Mouse (Mus musculus): ENCODE data around the gene Padi6. TPM values are rescaled to one million over a fixed set of nuclear protein-coding genes. Genes with fewer than 3 reads are reported as not detected.
A peak's percentile ranks its signal among the peaks of the same experiment; 100 is the strongest.

Padi6 gene
- total RNA-seq (2021) = under 1 TPM; 0.32 to 0.44 TPM

- DNase-seq (ENCODE audit: low spot score in 2 of 2) = no peak
- intact Hi-C loops (cut with DNase I) = no loop called here
These were observed at the start of gene Padi6 for GRCm38 (mm10) chr4:140742543-140742942. Padi6 (minus strand) TSS chr4:140742643.

DNA sequence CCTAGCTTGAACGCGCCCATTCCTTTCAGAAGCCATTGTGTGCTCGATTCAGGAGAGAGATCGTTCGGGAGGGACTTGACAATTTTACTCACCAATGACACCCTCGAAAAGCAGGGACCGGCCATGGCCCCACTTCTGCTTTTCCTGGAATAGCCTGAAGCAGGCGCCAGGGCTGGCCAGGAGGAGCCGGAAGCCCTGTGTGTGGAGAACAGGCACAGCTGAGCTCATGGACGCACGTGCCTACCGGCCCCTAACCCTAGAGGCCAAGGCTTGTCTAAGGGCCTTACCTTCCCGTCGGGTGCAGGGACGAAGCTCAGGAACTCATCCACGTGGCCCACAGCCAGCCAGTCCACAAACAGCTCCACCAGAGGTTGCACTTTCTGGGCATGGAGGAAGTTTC, 48.6 kb upstream of the Padi6 start:
- intact Hi-C loops (cut with DNase I) = no loop called here
- no peak for DNase-seq (ENCODE audit: low spot score in 2 of 2)

GRCm38 (mm10) chr4:140789983-140790382, 47.5 kb upstream of the Padi6 start:
- no peak for DNase-seq (ENCODE audit: low spot score in 2 of 2)
- intact Hi-C loops (cut with DNase I) = no loop called here

- DNase-seq (ENCODE audit: low spot score in 2 of 2) = peak; percentile 9 to 28
- intact Hi-C loops (cut with DNase I) = no loop called here
These were observed 46.5 kb upstream of the Padi6 start for GRCm38 (mm10) chr4:140788983-140789382.

DNA sequence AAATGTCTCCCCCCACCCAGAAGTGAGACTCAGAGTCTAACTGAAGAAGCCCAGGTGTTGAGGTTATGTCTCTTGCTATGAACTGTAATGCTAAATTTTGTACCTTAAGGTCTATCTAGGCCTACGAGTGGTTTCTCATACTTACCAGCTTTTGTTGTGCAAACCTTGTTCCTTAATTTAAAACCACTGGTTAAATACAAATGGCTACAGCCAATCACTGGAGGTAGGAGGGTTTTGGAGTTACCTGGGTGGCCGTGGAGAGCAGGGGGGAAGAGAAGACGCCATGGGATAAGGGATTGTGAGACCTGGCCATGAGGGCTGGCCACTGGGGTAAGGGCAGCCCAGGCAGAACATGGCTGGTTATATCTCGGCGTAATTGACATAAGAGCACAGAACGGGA, 45.8 kb upstream of the Padi6 start:
- DNase-seq (ENCODE audit: low spot score in 2 of 2) = no peak
- intact Hi-C loops (cut with DNase I) = no loop called here

DNA sequence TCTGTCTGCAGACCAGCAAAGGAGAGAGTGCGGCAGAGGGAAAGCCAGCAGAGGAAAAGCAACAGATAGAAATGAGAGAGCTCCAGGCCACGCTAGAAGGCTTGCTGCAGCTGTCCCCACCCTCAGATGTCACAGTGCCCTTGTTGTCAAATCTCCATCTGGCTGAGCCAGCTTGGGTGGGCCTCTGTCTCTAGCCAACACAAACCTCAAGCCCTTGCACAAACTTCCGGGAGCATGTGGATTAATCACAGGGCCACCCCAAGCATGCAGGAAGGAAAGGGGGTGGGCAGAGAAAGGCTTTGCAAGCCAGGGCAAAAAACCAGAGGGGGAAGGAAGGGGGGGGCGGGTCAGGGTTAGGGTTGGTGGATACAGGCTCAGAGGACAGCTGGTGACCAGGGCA, 45.0 kb upstream of the Padi6 start:
- intact Hi-C loops (cut with DNase I) = no loop called here

GRCm38 (mm10) chr4:140785217-140785616, 42.8 kb upstream of the Padi6 start:
- no peak for DNase-seq (ENCODE audit: low spot score in 2 of 2)
- intact Hi-C loops (cut with DNase I) = no loop called here

More for the DNA sequence above, 45.0 kb upstream of the Padi6 start:
- no peak for DNase-seq (ENCODE audit: low spot score in 2 of 2)

DNA sequence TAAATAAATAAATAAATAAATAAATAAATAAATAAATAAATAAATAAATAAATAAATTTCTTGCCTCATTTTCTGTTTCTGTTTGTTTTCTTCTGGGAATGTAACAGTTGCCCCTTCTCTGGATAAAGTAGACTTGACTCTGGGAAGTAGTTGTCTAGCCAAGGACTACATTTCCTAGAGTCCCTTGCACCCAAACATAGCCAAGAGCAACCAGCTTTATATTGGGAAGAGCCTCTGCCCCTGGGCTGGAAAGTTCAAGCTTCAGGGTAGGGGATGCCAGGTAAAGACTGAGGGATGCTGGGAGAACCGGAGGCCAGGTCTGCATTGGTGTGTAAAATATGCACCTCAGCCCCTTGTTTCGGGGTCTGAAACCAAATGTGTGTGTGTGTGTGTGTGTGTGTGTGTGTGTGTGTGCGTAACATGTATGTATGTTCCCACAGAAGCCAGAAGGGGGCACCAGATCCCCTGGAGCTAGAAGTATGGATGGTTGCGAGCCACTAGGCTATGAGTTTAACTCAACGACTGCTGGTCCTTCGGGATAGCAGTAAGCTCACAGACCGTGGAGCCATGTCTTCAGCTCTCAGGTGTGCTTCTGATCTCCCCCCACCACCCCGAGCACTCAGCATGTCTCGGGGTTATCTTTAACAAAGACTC, 42.0 kb upstream of the Padi6 start:
- intact Hi-C loops (cut with DNase I) = no loop called here
- DNase-seq (ENCODE audit: low spot score in 2 of 2) = no peak

DNA sequence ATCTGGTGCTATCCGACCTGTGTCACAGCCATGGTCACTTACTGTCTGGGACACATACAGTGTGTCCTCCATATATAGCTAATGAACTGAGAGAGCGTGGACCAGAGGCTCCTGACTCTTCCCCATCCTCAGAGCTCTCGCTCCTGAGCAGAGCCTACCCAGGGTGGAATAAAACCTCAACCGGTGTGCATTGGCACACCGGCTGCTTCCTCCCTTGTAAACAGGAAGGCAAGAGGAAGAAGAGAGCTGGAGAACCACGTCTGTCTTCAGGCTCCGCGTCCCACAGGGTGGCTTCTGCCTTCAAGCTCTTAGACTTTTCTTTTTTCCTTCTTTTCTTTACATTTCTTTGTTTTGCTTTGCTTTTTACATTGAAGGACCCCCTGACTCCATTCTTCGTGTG, 40.4 kb upstream of the Padi6 start:
- no peak for DNase-seq (ENCODE audit: low spot score in 2 of 2)
- intact Hi-C loops (cut with DNase I) = no loop called here

GRCm38 (mm10) chr4:140780507-140780906, 38.1 kb upstream of the Padi6 start:
- intact Hi-C loops (cut with DNase I) = no loop called here
- no peak for DNase-seq (ENCODE audit: low spot score in 2 of 2)

DNA sequence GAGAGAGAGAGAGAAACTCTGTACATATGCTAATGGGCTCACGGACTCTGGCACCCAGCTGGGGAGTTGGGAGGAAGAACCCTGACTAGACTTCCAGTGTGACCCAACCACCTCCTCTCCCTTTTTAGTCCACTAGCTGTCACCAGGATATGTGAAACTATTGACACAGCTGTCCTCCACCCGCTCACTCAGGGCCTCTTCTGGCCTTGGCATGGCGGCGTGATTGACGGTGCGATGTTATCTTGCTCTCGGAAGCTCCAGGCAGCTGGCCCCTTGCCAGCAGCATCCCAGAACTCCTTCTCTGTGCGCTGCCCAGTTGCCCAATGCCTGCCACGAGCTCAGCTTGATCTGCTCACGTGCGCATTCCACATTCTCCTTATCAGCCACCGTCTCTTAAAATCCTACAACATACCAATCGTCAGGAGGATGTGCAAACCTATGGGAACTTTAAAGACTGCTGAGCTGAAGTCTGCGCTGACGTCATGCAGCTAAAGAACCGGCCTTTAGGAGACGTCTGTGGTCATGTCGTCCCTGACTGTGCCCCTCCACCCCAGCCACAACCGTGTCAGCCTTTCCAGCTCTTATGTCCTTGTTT, 37.5 kb upstream of the Padi6 start:
- intact Hi-C loops (cut with DNase I) = no loop called here
- peak in 1 of 2 experiments; percentile 8 for DNase-seq (ENCODE audit: low spot score in 2 of 2)

DNA sequence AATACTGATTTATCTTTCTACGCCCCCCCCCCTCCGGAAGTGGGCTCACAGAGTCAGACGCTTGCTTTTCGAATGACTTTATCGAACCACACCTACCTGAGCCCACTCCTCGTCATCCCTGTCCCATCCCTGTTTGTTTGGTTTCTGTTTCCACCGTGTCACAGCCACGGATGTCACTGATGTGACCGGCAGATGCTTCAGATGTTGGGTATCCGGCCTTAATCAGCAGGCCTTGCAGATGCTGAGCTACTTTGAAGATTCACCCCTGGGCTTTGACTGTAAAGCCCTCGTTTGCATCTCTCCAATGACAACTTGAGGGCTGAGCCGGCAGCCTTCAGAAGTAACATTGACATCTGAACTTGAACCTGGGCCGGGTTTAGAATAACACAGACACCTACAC, 34.2 kb upstream of the Padi6 start:
- intact Hi-C loops (cut with DNase I) = no loop called here
- DNase-seq (ENCODE audit: low spot score in 2 of 2) = no peak

GRCm38 (mm10) chr4:140775876-140776275, 33.4 kb upstream of the Padi6 start:
- intact Hi-C loops (cut with DNase I) = no loop called here
- no peak for DNase-seq (ENCODE audit: low spot score in 2 of 2)

DNA sequence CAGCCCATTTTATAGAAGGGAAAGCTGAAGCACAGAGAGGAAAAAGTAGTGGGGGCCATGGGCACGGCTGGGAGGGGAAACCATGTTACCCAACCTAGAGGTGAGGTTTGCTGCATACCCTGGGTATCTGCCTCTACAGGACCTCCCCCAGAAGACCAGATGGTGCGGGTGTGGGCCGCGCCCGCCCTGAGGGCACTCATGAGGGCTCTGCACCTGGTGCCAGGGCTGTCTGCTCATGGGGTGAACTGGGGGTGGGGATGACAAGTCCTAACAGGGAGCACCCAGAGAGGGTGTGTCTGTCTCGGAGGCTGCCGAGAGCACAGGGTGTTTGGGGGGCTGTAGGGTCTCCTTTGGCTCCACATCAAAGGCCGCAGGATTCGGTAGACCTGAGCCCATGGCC, 32.5 kb upstream of the Padi6 start:
- intact Hi-C loops (cut with DNase I) = no loop called here
- no peak for DNase-seq (ENCODE audit: low spot score in 2 of 2)

- intact Hi-C loops (cut with DNase I) = no loop called here
- DNase-seq (ENCODE audit: low spot score in 2 of 2) = no peak
These were observed 31.8 kb upstream of the Padi6 start, which contains the start of gene Padi4 for GRCm38 (mm10) chr4:140774025-140774800. Padi4 (minus strand) TSS chr4:140774236.

- intact Hi-C loops (cut with DNase I) = no loop called here
These were observed 28.6 kb upstream of the Padi6 start for GRCm38 (mm10) chr4:140771091-140771490.

GRCm38 (mm10) chr4:140770433-140770832, 28.0 kb upstream of the Padi6 start:
- DNase-seq (ENCODE audit: low spot score in 2 of 2) = no peak
- intact Hi-C loops (cut with DNase I) = no loop called here

More at GRCm38 (mm10) chr4:140771091-140771490, 28.6 kb upstream of the Padi6 start:
- no peak for DNase-seq (ENCODE audit: low spot score in 2 of 2)

- DNase-seq (ENCODE audit: low spot score in 2 of 2) = no peak
- intact Hi-C loops (cut with DNase I) = no loop called here
These were observed 26.5 kb upstream of the Padi6 start for GRCm38 (mm10) chr4:140768973-140769372.

GRCm38 (mm10) chr4:140765936-140766335, 23.5 kb upstream of the Padi6 start:
- intact Hi-C loops (cut with DNase I) = no loop called here
- no peak for DNase-seq (ENCODE audit: low spot score in 2 of 2)

GRCm38 (mm10) chr4:140763158-140763557, 20.7 kb upstream of the Padi6 start:
- intact Hi-C loops (cut with DNase I) = loop anchor here (5.0 kb wide), 1 partner anchor 194 kb away; no protein-coding TSS in a partner anchor
- peak in 1 of 2 experiments; percentile 11 for DNase-seq (ENCODE audit: low spot score in 2 of 2)

- no peak for DNase-seq (ENCODE audit: low spot score in 2 of 2)
- intact Hi-C loops (cut with DNase I) = loop anchor here (5.0 kb wide), 1 partner anchor 196 kb away; no protein-coding TSS in a partner anchor
These were observed 19.2 kb upstream of the Padi6 start for GRCm38 (mm10) chr4:140761601-140762000.

All from left cerebral cortex, postnatal 25 days (tissue).